Mouse (Mus musculus) heart, embryonic 14.5 days (tissue): ENCODE measurements around the gene Lingo3. TPM values are rescaled to one million over a fixed set of nuclear protein-coding genes. Genes with fewer than 3 reads are reported as not detected.

Experiments
- ATAC-seq: fragments of 200-750 bp; cut with Nextera tagmentation; 2 replicates; pipeline ENCODE4 v1.8.0; 2017; ENCODE audit warnings: low read depth, moderate TSS enrichment; ENCODE audit not compliant: insufficient number of reproducible peaks, insufficient read depth, low FRiP score
- H3K27ac ChIP-seq, 2 experiments: fragments of 200-500 bp in 1 of 2; fragments of 300-500 bp in 1 of 2; sonication (generic) in 1 of 2; replicated peaks in 1 of 2; 2 replicates each; pipeline ENCODE4 v1.5.1; 2012 to 2014; ENCODE audit warnings: low read depth in 2 of 2, low read length in 2 of 2, control low read depth in 1 of 2, mild to moderate bottlenecking in 1 of 2, mixed read lengths in 1 of 2; ENCODE audit not compliant: control insufficient read depth in 1 of 2, insufficient read depth in 1 of 2
- H3K27me3 ChIP-seq: fragments of 300-500 bp; sonication (generic); 2 replicates; pipeline ENCODE4 v1.6.1; 2014; ENCODE audit warnings: mild to moderate bottlenecking, low read length, control low read depth; ENCODE audit not compliant: control insufficient read depth, insufficient read depth
- H3K36me3 ChIP-seq: fragments of 300-500 bp; sonication (generic); 2 replicates; pipeline ENCODE4 v1.6.1; 2014; ENCODE audit warnings: mild to moderate bottlenecking, control low read depth, low read length, mixed read lengths; ENCODE audit not compliant: control insufficient read depth, insufficient read depth
- H3K4me1 ChIP-seq, 2 experiments: fragments of 200-500 bp in 1 of 2; fragments of 300-500 bp in 1 of 2; sonication (generic) in 1 of 2; 2 replicates each; pipeline ENCODE4 v1.6.1; 2012 to 2014; ENCODE audit warnings: low read length in 2 of 2, control low read depth in 1 of 2, mixed read lengths in 1 of 2; ENCODE audit not compliant: control insufficient read depth in 2 of 2, insufficient read depth in 2 of 2
- H3K4me2 ChIP-seq: fragments of 300-500 bp; sonication (generic); 2 replicates; pipeline ENCODE4 v1.6.1; 2014; ENCODE audit warnings: mild to moderate bottlenecking, low read length
- H3K4me3 ChIP-seq, 2 experiments: fragments of 200-500 bp in 1 of 2; fragments of 300-500 bp in 1 of 2; sonication (generic) in 1 of 2; 2 replicates each; pipeline ENCODE4 v1.5.1; 2012 to 2014; ENCODE audit warnings: low read length in 2 of 2, mild to moderate bottlenecking in 2 of 2, control low read depth in 1 of 2, low read depth in 1 of 2, moderate library complexity in 1 of 2; ENCODE audit not compliant: control insufficient read depth in 1 of 2, insufficient read depth in 1 of 2
- H3K9ac ChIP-seq: fragments of 300-500 bp; sonication (generic); 2 replicates; pipeline ENCODE4 v1.6.1; 2014; ENCODE audit warnings: mild to moderate bottlenecking, low read length
- H3K9me3 ChIP-seq: fragments of 300-500 bp; sonication (generic); 2 replicates; pipeline ENCODE4 v1.6.1; 2016; ENCODE audit warnings: low read length, control low read depth; ENCODE audit not compliant: control insufficient read depth
- WGBS: fragments of 180-500 bp; shearing (Covaris S2); extraction: QIAGEN DNeasy Blood & Tissue Kit; methylation state at CpG from one replicate; pipeline ENCODE4 v1.1.7; 2014; 5-methylcytosine and 5-hydroxymethylcytosine counted together
- polyA plus RNA-seq: library from polyadenylated mRNA; unstranded; fragments of >200 nt; fragmentation: Nextera tagmentation; extraction: Ambion mirVana; gene quantifications from 2 replicates; pipeline ENCODE4 v1.2.1, GENCODE M21; 2014

The Lingo3 gene
- polyA plus RNA-seq, 1 experiment from 2014 or later = 0.46 TPM

- WGBS = 77% methylated on average over 9 of the region's 9 CpGs
- H3K4me3 ChIP-seq = no peak overlapping the region
- no peak for ATAC-seq
- H3K9me3 ChIP-seq = no peaks in the 10 kb centered on the region
- H3K4me1 ChIP-seq = peaks cover 7 to 8% of the 10 kb centered on the region in 2 experiments
- H3K4me2 ChIP-seq = no peak overlapping the region
- H3K27ac ChIP-seq = no peak overlapping the region
- no peak overlapping the region for H3K9ac ChIP-seq
- H3K27me3 ChIP-seq = no peaks in the 10 kb centered on the region; the same call in 1 of the 2 replicates
- H3K36me3 ChIP-seq = no peaks in the 10 kb centered on the region
Observed at GRCm38 (mm10) chr10:80874035-80874434, 30.2 kb upstream of the Lingo3 start.

GRCm38 (mm10) chr10:80871581-80871980, 27.7 kb upstream of the Lingo3 start, which contains the start of gene Tmprss9:
Gene Tmprss9 (plus strand): TSS chr10:80871848.
- H3K4me2 ChIP-seq = no peak within 1 kb of the TSS
- ATAC-seq = no peak
- no peak within 1 kb of the TSS for H3K9ac ChIP-seq
- H3K4me1 ChIP-seq = peaks cover under 1 to 1% of the 10 kb centered on the region in 2 experiments
- H3K36me3 ChIP-seq = peaks cover 14% of the 10 kb centered on the region
- no peaks in the 10 kb centered on the region for H3K9me3 ChIP-seq
- H3K27me3 ChIP-seq = no peaks in the 10 kb centered on the region; the same call in 1 of the 2 replicates
- no peak within 1 kb of the TSS for H3K27ac ChIP-seq
- WGBS = 20% methylated on average over 9 of the region's 9 CpGs
- H3K4me3 ChIP-seq = no peak within 1 kb of the TSS

DNA sequence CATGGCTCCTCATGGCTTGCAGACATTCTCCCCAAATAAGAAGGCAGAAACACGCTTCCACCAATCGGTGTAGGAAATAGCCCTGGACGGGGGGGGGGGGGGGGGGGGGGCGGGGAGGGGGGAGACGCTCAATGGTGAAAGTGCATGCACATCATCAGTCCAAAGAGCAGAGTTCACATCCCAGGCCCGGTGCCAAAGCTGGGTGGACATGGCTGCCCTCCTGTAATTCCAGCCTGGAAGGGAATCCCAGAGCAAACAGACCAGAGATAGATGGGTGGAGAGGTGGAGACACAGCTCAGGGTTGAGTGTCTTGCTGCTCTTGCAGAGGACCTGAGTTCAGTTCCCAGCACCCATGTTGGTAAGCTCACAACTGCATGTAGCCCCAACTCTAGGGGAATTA, 27.2 kb upstream of the Lingo3 start:
- Histone ChIP-seq H3K27ac (no peak overlapping the region), H3K4me2 (no peak overlapping the region), H3K27me3 (no peaks in the 10 kb centered on the region; the same call in 1 of the 2 replicates), H3K4me1 (no peaks in the 10 kb centered on the region), H3K36me3 (peaks cover 20% of the 10 kb centered on the region), H3K9me3 (no peaks in the 10 kb centered on the region), H3K9ac (no peak overlapping the region), H3K4me3 (no peak overlapping the region)
- ATAC-seq = no peak
- WGBS = 93% methylated on average over 2 of the region's 6 CpGs

DNA sequence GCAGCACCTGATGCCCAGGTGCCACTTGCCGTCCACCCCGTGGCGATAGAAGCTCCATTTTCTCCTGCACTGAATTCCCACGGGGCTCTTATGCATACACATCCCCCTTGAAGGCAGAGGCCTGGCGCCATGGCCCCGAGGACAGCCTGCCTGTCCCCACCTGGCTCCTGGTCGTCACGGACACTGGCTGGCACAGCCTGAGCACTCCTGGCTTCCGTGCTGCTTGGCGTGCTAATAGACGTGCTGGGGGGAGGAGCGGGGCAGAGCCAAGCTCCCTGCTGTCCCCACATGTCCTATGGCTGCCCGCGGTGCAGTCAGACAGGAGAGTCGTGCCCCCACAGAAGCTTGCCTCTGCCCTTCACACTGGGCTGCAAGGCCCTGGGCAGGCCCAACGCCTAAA, 20.6 kb upstream of the Lingo3 start:
- WGBS = 90% methylated on average over 15 of the region's 16 CpGs
- H3K27me3 ChIP-seq = no peaks in the 10 kb centered on the region

GRCm38 (mm10) chr10:80862305-80862704, 18.5 kb upstream of the Lingo3 start:
- Histone ChIP-seq H3K27ac (no peak overlapping the region), H3K4me1 (no peaks in the 10 kb centered on the region), H3K4me3 (no peak overlapping the region), H3K4me2 (no peak overlapping the region), H3K9ac (no peak overlapping the region), H3K9me3 (no peaks in the 10 kb centered on the region), H3K27me3 (no peaks in the 10 kb centered on the region), H3K36me3 (peaks cover 59% of the 10 kb centered on the region)
- WGBS = 86% methylated on average over 5 of the region's 5 CpGs
- ATAC-seq = no peak

More for the DNA sequence above, 20.6 kb upstream of the Lingo3 start:
- H3K4me2 ChIP-seq = no peak overlapping the region
- peaks cover 66% of the 10 kb centered on the region for H3K36me3 ChIP-seq
- no peak overlapping the region for H3K4me3 ChIP-seq
- H3K9me3 ChIP-seq = no peaks in the 10 kb centered on the region
- no peak for ATAC-seq
- H3K9ac ChIP-seq = no peak overlapping the region
- H3K4me1 ChIP-seq = no peaks in the 10 kb centered on the region
- no peak overlapping the region for H3K27ac ChIP-seq

- ATAC-seq = no peak
- Histone ChIP-seq H3K4me3 (no peak overlapping the region), H3K9ac (no peak overlapping the region; the same call in 1 of the 2 replicates), H3K9me3 (no peaks in the 10 kb centered on the region), H3K27ac (no peak overlapping the region), H3K4me1 (peaks cover 10 to 23% of the 10 kb centered on the region in 2 experiments), H3K36me3 (peaks cover 28% of the 10 kb centered on the region), H3K4me2 (no peak overlapping the region), H3K27me3 (no peaks in the 10 kb centered on the region)
- WGBS = 77% methylated on average over 7 of the region's 7 CpGs
Observed at GRCm38 (mm10) chr10:80858350-80858935, 14.6 kb upstream of the Lingo3 start.

GRCm38 (mm10) chr10:80857848-80858247, 14.0 kb upstream of the Lingo3 start:
- WGBS = 70% methylated on average over 3 of the region's 3 CpGs
- peaks cover 28% of the 10 kb centered on the region for H3K36me3 ChIP-seq
- peaks cover 10 to 23% of the 10 kb centered on the region in 2 experiments for H3K4me1 ChIP-seq
- H3K9me3 ChIP-seq = no peaks in the 10 kb centered on the region
- ATAC-seq = no peak
- no peak overlapping the region for H3K4me3 ChIP-seq
- no peaks in the 10 kb centered on the region for H3K27me3 ChIP-seq
- H3K4me2 ChIP-seq = peak overlapping the region; percentile 16
- no peak overlapping the region for H3K27ac ChIP-seq
- H3K9ac ChIP-seq = no peak overlapping the region; the same call in 1 of the 2 replicates

- WGBS = 76% methylated on average over 8 of the region's 8 CpGs
- peaks cover 28% of the 10 kb centered on the region for H3K36me3 ChIP-seq
- H3K4me1 ChIP-seq = peaks cover 10 to 23% of the 10 kb centered on the region in 2 experiments
- H3K4me3 ChIP-seq = no peak overlapping the region
- no peak overlapping the region; the same call in 1 of the 2 replicates for H3K4me2 ChIP-seq
- no peak overlapping the region for H3K27ac ChIP-seq
- no peaks in the 10 kb centered on the region for H3K9me3 ChIP-seq
- H3K27me3 ChIP-seq = no peaks in the 10 kb centered on the region
- no peak overlapping the region for H3K9ac ChIP-seq
- ATAC-seq = no peak
Observed at GRCm38 (mm10) chr10:80857386-80857785, 13.5 kb upstream of the Lingo3 start.
